Mouse (Mus musculus) midbrain, embryonic 14.5 days (tissue): ENCODE data around the gene Gm10721. TPM values are rescaled to one million over a fixed set of nuclear protein-coding genes. Genes with fewer than 3 reads are reported as not detected.
"Not testable (repeated sequence)": the region's sequence is repeated elsewhere in the genome, so short reads cannot be mapped to it uniquely, and the experiment has no call there.

Experiments used
- ATAC-seq: fragments of 200-750 bp; cut with Nextera tagmentation; 2 replicates; pipeline ENCODE4 v1.8.0; 2017; ENCODE audit warnings: moderate number of reproducible peaks, moderate library complexity; ENCODE audit not compliant: low FRiP score, low TSS enrichment
- DNase-seq: peaks from one replicate; pipeline ENCODE4 v3.0.0-alpha.2; 2015
- H3K27ac ChIP-seq: fragments of 300-500 bp; sonication (generic); replicated peaks from 2 replicates; pipeline ENCODE4 v1.5.1; 2014; ENCODE audit warnings: mild to moderate bottlenecking, low read depth, low read length, moderate library complexity
- H3K27me3 ChIP-seq: fragments of 300-500 bp; sonication (generic); 2 replicates; pipeline ENCODE4 v1.6.1; 2014; ENCODE audit warnings: low read length, control low read depth, mixed read lengths; ENCODE audit not compliant: control insufficient read depth, insufficient read depth
- H3K36me3 ChIP-seq: fragments of 300-500 bp; sonication (generic); 2 replicates; pipeline ENCODE4 v1.6.1; 2014; ENCODE audit warnings: low read length, control low read depth; ENCODE audit not compliant: control insufficient read depth, insufficient read depth
- H3K4me1 ChIP-seq: fragments of 300-500 bp; sonication (generic); 2 replicates; pipeline ENCODE4 v1.6.1; 2014; ENCODE audit warnings: mild to moderate bottlenecking, antibody characterized with exemption, low read length, control low read depth; ENCODE audit not compliant: control insufficient read depth, insufficient read depth
- H3K4me2 ChIP-seq: fragments of 300-500 bp; sonication (generic); 2 replicates; pipeline ENCODE4 v1.6.1; 2014; ENCODE audit warnings: mild to moderate bottlenecking, low read length, moderate library complexity
- H3K4me3 ChIP-seq: fragments of 300-500 bp; sonication (generic); replicated peaks from 2 replicates; pipeline ENCODE4 v1.5.1; 2014; ENCODE audit warnings: low read depth, low read length
- H3K9ac ChIP-seq: fragments of 300-500 bp; sonication (generic); replicated peaks from 2 replicates; pipeline ENCODE4 v1.6.1; 2014; ENCODE audit warnings: mild to moderate bottlenecking, low read length, moderate library complexity
- H3K9me3 ChIP-seq: fragments of 300-500 bp; sonication (generic); 2 replicates; pipeline ENCODE4 v1.6.1; 2016; ENCODE audit warnings: low read length, control low read depth, mixed read lengths; ENCODE audit not compliant: control insufficient read depth
- WGBS: fragments of 180-500 bp; shearing (Covaris S2); extraction: QIAGEN DNeasy Blood & Tissue Kit; methylation state at CpG from one replicate; pipeline ENCODE4 v1.1.7; 2014; 5-methylcytosine and 5-hydroxymethylcytosine counted together
- polyA plus RNA-seq: library from polyadenylated mRNA; unstranded; fragments of >200 nt; fragmentation: Nextera tagmentation; extraction: Ambion mirVana; gene quantifications from 2 replicates; pipeline ENCODE4 v1.2.1, GENCODE M21; 2014

Gm10721 gene
- polyA plus RNA-seq, 1 experiment from 2014 or later, result not detected

GRCm38 (mm10) chr9:3009331-3009730, 3.6 kb upstream of the Gm10721 start:
- H3K9me3 ChIP-seq, H3K9ac ChIP-seq, H3K27ac ChIP-seq, H3K36me3 ChIP-seq, H3K4me2 ChIP-seq, DNase-seq, H3K27me3 ChIP-seq, H3K4me3 ChIP-seq, H3K4me1 ChIP-seq: not testable (repeated sequence)
- WGBS, result no CpG with 5 or more reads among the region's 5 CpGs
- peak; percentile 51 for ATAC-seq

DNA sequence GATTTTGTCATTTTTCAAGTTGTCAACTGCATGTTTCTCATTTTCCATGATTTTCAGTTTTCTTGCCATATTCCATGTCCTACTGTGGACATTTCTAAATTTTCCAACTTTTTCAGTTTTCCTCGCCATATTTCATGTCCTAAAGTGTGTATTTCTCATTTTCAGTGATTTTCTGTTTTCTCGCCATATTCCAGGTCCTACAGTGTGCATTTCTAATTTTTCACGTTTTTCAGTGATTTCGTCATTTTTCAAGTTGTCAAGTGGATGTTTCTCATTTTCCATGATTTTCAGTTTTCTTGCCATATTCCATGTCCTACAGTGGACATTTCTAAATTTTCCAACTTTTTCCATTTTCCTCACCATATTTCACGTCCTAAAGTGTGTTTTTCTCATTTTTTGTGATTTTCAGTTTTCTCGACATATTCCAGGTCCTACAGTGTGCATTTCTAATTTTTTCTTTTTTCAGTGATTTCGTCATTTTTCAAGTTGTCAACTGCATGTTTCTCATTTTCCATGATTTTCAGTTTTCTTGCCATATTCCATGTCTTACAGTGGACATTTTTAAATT, 802 bp upstream of the Gm10721 start:
- H3K9ac ChIP-seq, DNase-seq, H3K27me3 ChIP-seq, H3K4me1 ChIP-seq, H3K27ac ChIP-seq, H3K36me3 ChIP-seq, H3K4me3 ChIP-seq, H3K4me2 ChIP-seq, ATAC-seq, H3K9me3 ChIP-seq: not testable (repeated sequence)
- 82% methylated on average over 2 of the region's 7 CpGs for WGBS

- not testable (repeated sequence) for H3K27me3 ChIP-seq, H3K4me1 ChIP-seq, H3K9ac ChIP-seq, H3K4me3 ChIP-seq, H3K36me3 ChIP-seq, DNase-seq, H3K27ac ChIP-seq, ATAC-seq, H3K9me3 ChIP-seq, H3K4me2 ChIP-seq
- 62% methylated on average over 4 of the region's 9 CpGs for WGBS
Observed at GRCm38 (mm10) chr9:3015354-3015753, 2.4 kb downstream of the Gm10721 start, which contains the start of gene Gm10720. Gm10720 (plus strand) TSS chr9:3015654.

- H3K36me3 ChIP-seq, H3K4me3 ChIP-seq, DNase-seq, H3K9ac ChIP-seq, H3K4me1 ChIP-seq, H3K27me3 ChIP-seq, H3K27ac ChIP-seq, ATAC-seq, H3K4me2 ChIP-seq, H3K9me3 ChIP-seq: not testable (repeated sequence)
- 77% methylated on average over 4 of the region's 6 CpGs for WGBS
Observed at GRCm38 (mm10) chr9:3015896-3016295, 3.0 kb downstream of the Gm10721 start.

DNA sequence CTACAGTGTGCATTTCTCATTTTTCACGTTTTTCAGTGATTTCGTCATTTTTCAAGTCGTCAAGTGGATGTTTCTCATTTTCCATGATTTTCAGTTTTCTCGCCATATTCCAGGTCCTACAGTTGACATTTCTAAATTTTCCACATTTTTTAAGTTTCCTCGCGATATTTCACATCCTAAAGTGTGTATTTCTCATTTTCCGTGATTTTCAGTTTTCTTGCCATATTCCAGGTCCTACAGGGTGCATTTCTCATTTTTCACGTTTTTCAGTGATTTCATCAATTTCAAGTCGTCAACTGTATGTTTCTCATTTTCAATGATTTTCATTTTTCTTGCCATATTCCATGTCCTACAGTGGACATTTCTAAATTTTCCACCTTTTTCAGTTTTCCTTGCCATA, 4.2 kb downstream of the Gm10721 start, which contains the start of gene Gm10719:
Gene Gm10719 (plus strand): TSS at position 301 of the 400 bp plus-strand sequence.
- 78% methylated on average over 1 of the region's 9 CpGs for WGBS
- not testable (repeated sequence) for H3K27ac ChIP-seq, H3K4me2 ChIP-seq, H3K27me3 ChIP-seq, H3K36me3 ChIP-seq, H3K4me3 ChIP-seq, DNase-seq, ATAC-seq, H3K9me3 ChIP-seq, H3K4me1 ChIP-seq, H3K9ac ChIP-seq

GRCm38 (mm10) chr9:3018944-3019343, 6.0 kb downstream of the Gm10721 start:
- not testable (repeated sequence) for H3K36me3 ChIP-seq, H3K4me3 ChIP-seq, DNase-seq, H3K4me1 ChIP-seq, H3K27me3 ChIP-seq, H3K9ac ChIP-seq, H3K27ac ChIP-seq, H3K9me3 ChIP-seq, H3K4me2 ChIP-seq, ATAC-seq
- WGBS, result 72% methylated on average over 9 of the region's 9 CpGs

GRCm38 (mm10) chr9:3019835-3020727, 7.1 kb downstream of the Gm10721 start:
- WGBS, result 78% methylated on average over 11 of the region's 19 CpGs
- H3K4me3 ChIP-seq, H3K4me1 ChIP-seq, H3K27ac ChIP-seq, H3K27me3 ChIP-seq, H3K9me3 ChIP-seq, H3K36me3 ChIP-seq, H3K9ac ChIP-seq, H3K4me2 ChIP-seq, DNase-seq: not testable (repeated sequence)
- peak; percentile 71 for ATAC-seq

DNA sequence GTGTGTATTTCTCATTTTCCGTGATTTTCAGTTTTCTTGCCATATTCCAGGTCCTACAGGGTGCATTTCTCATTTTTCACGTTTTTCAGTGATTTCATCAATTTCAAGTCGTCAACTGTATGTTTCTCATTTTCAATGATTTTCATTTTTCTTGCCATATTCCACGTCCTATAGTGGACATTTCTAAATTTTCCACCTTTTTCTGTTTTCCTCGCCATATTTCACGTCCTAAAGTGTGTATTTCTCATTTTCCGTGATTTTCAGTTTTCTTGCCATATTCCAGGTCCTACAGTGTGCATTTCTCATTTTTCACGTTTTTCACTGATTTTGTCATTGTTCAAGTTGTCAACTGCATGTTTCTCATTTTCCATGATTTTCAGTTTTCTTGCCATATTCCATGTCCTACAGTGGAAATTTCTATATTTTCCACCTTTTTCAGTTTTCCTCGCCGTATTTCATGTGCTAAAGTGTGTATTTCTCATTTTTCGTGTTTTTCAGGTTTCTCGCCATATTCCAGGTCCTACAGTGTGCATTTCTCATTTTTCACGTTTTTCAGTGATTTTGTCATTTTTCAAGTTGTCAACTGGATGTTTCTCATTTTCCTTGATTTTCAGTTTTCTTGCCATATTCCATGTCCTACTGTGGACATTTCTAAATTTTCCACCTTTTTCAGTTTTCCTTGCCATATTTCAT, 9.5 kb downstream of the Gm10721 start:
- peak; percentile 0 for DNase-seq
- not testable (repeated sequence) for H3K9me3 ChIP-seq, H3K4me3 ChIP-seq, H3K4me2 ChIP-seq, H3K4me1 ChIP-seq, H3K27me3 ChIP-seq, ATAC-seq, H3K36me3 ChIP-seq, H3K27ac ChIP-seq, H3K9ac ChIP-seq
- 68% methylated on average over 9 of the region's 13 CpGs for WGBS
